Mouse (Mus musculus): ENCODE results near the gene Ankrd17. TPM values are rescaled to one million over a fixed set of nuclear protein-coding genes. Genes with fewer than 3 reads are reported as not detected.

Ankrd17 gene
- polyA plus RNA-seq (2012; rRNA removed), result 55.7 and 57.0 TPM in 2 replicates

DNA sequence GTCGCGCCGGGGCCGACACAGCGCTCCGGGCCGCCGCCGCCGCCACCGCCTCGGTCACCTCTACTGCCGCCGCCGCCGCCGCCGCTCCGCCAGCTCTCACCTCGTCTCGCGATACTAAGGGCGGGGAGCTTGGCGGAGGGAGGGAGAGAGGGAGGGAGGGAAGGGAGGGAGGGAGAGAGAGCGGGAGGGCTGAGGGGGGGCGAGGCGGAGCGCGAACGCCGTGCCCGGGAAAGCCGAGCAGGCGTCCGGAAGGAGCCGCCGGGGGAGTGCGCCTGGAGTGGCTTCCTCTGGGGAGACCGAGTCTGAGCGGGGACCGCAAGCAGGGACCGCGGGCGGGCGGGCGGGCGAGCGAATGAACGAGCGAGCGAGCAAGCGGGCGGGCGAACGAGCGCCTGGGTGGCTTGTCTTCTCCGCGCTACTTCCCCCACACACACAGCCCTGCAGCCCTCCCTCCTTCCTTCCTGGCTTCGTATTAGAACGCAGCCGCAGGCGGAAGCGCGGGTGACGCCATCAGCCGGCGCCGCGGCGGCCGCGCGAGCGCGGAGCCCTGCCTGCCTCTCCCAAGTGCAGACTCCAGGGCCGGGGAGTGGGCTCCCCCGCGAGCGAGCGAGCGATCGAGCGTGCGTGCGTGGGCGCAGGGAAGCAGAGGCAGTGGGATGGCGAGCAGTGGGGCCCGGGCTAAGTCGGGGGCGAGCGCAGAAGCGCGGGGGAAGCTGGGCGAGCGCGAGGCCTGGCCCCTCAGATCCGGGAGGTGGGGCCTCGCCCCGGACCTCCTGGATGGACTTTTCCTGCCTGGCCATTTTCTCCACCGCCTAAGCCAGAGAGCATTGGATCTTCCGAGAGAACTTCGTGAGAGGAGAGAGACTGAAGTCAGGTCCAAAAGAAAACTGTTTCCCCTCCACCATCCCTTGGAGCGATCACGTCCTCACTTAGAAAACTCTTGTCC lies at the start of gene Ankrd17:
Gene Ankrd17, minus strand, starts transcription at position 457 of the 946 bp plus-strand sequence.

DNA sequence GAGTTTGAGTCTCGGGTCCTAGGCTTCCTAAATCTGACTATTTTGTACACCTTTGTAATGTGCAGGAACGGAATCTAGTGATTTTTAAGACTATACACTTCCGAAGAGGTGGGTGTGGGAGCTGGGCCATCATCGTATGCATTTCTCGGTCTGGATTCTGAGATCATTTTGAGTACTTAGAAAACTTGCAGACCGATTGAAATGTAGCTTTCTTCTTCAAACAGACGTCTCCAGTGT lies 608 bp upstream of the Ankrd17 start, which contains the start of gene Gm9958:
Gene Gm9958, plus strand, starts transcription at position 138 of the 237 bp plus-strand sequence.

DNA sequence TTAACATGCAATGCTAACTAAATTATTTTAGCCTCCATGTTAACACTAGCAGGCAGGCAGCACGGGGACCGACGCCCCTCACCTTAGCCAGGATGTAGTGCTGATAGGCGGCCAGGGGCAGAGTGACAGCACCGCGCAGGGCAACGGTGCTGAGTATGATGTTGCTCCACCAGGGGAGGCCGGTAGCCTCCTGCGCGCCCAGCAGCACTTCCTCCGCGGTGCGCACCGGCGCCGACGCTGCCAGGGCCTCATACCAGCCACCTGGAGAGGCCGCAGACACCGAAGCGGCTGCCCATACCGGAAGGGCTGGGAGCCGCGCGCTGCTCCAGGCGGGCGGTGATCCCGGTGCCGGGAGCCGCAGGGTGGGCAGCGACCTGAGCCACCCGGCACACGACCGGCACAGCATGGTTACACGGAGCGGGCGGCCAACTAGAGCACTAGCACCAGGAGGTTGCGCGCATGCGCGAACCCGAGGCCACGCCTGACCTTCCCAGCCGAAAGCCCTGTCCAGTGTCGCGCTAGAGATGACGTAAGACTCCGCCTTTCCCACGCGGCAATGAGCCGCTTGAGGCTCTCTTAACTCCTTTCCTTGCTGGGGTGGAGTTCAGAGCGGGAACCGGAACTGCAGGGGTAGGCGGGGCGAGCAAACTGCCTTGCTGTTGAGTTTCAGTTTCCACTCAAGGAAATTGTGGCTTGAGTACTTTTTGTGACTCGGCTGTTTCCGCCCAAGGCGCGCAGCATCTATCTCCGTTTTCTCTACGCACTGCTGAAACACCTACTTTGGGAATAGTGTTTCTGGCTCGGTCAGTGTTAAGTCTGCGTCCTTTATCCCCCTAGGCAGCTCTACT lies 142.6 kb downstream of the Ankrd17 start, which contains the start of gene Cox18:
Gene Cox18, minus strand, starts transcription at position 468 of the 848 bp plus-strand sequence.

Other genes with a start within 250 kb of the Ankrd17 start
- 21.6 and 27.4 TPM in 2 replicates for gene Cox18, start 142.6 kb downstream of the Ankrd17 start, polyA plus RNA-seq (2012; rRNA removed)
- gene Gm9958, start 627 bp upstream of the Ankrd17 start, polyA plus RNA-seq (2012; rRNA removed), result 3.3 and 4.7 TPM in 2 replicates
- 0.11 and 1.1 TPM in 2 replicates for gene Alb, start 94.3 kb upstream of the Ankrd17 start, polyA plus RNA-seq (2012; rRNA removed)
- 0.34 and 1.3 TPM in 2 replicates for gene Afp, start 124.2 kb upstream of the Ankrd17 start, polyA plus RNA-seq (2012; rRNA removed)
- not detected in 2 replicates for gene Afm, start 152.4 kb upstream of the Ankrd17 start, polyA plus RNA-seq (2012; rRNA removed)
- 0.04 and 0.09 TPM in 2 replicates for gene 5830473C10Rik, start 194.5 kb upstream of the Ankrd17 start, polyA plus RNA-seq (2012; rRNA removed)

All from central nervous system, embryonic 14 days (tissue).